Mouse (Mus musculus): ENCODE results near the gene Sstr4. TPM values are rescaled to one million over a fixed set of nuclear protein-coding genes. Genes with fewer than 3 reads are reported as not detected.

Gene Sstr4
- 1 to 10 TPM; 1.0 to 1.2 TPM for total RNA-seq (2021)

GRCm38 (mm10) chr2:148395131-148396051 lies at the start of gene Sstr4:
Sstr4 (plus strand) TSS chr2:148395344.
- intact Hi-C loops (cut with DNase I): loop anchor here (5.0 kb wide), 1 partner anchor 48 kb away; no protein-coding TSS in a partner anchor
- DNase-seq (ENCODE audit: low spot score): no peak

GRCm38 (mm10) chr2:148345373-148345772 lies 49.8 kb upstream of the Sstr4 start:
- DNase-seq (ENCODE audit: low spot score): no peak
- intact Hi-C loops (cut with DNase I): loop anchor here (5.0 kb wide), 1 partner anchor 52 kb away; the partner anchor contains the start of gene Sstr4

- intact Hi-C loops (cut with DNase I): loop anchor here (5.0 kb wide), 1 partner anchor 50 kb away; the partner anchor contains the start of gene Sstr4
- no peak for DNase-seq (ENCODE audit: low spot score)
Measured at GRCm38 (mm10) chr2:148346976-148347375, 48.2 kb upstream of the Sstr4 start.

- no peak for DNase-seq (ENCODE audit: low spot score)
- intact Hi-C loops (cut with DNase I): loop anchor here (5.0 kb wide), 1 partner anchor 48 kb away; the partner anchor contains the start of gene Sstr4
Measured at GRCm38 (mm10) chr2:148349509-148350307, 45.4 kb upstream of the Sstr4 start.

GRCm38 (mm10) chr2:148350460-148350859 lies 44.7 kb upstream of the Sstr4 start:
- intact Hi-C loops (cut with DNase I): no loop called here
- no peak for DNase-seq (ENCODE audit: low spot score)

GRCm38 (mm10) chr2:148352655-148353054 lies 42.5 kb upstream of the Sstr4 start:
- DNase-seq (ENCODE audit: low spot score): no peak

GRCm38 (mm10) chr2:148357145-148357544 lies 38.0 kb upstream of the Sstr4 start:
- intact Hi-C loops (cut with DNase I): no loop called here
- no peak for DNase-seq (ENCODE audit: low spot score)

More at GRCm38 (mm10) chr2:148352655-148353054, 42.5 kb upstream of the Sstr4 start:
- intact Hi-C loops (cut with DNase I): no loop called here

- DNase-seq (ENCODE audit: low spot score): no peak
- intact Hi-C loops (cut with DNase I): no loop called here
Measured at GRCm38 (mm10) chr2:148364536-148364935, 30.6 kb upstream of the Sstr4 start.

GRCm38 (mm10) chr2:148365227-148365626 lies 29.9 kb upstream of the Sstr4 start:
- DNase-seq (ENCODE audit: low spot score): no peak
- intact Hi-C loops (cut with DNase I): no loop called here

GRCm38 (mm10) chr2:148371743-148372630 lies 23.2 kb upstream of the Sstr4 start:
- DNase-seq (ENCODE audit: low spot score): no peak
- intact Hi-C loops (cut with DNase I): no loop called here

- DNase-seq (ENCODE audit: low spot score): no peak
- intact Hi-C loops (cut with DNase I): no loop called here
Measured at GRCm38 (mm10) chr2:148373602-148374071, 21.5 kb upstream of the Sstr4 start.

GRCm38 (mm10) chr2:148375326-148376150 lies 19.6 kb upstream of the Sstr4 start:
- intact Hi-C loops (cut with DNase I): no loop called here
- DNase-seq (ENCODE audit: low spot score): no peak

GRCm38 (mm10) chr2:148378817-148379342 lies 16.3 kb upstream of the Sstr4 start:
- no peak for DNase-seq (ENCODE audit: low spot score)
- intact Hi-C loops (cut with DNase I): no loop called here

GRCm38 (mm10) chr2:148379899-148380413 lies 15.2 kb upstream of the Sstr4 start:
- no peak for DNase-seq (ENCODE audit: low spot score)
- intact Hi-C loops (cut with DNase I): no loop called here

GRCm38 (mm10) chr2:148381076-148381475 lies 14.1 kb upstream of the Sstr4 start:
- intact Hi-C loops (cut with DNase I): no loop called here
- DNase-seq (ENCODE audit: low spot score): no peak

GRCm38 (mm10) chr2:148386476-148386875 lies 8.7 kb upstream of the Sstr4 start:
- intact Hi-C loops (cut with DNase I): no loop called here
- no peak for DNase-seq (ENCODE audit: low spot score)

- intact Hi-C loops (cut with DNase I): no loop called here
- DNase-seq (ENCODE audit: low spot score): no peak
Measured at GRCm38 (mm10) chr2:148386927-148387326, 8.2 kb upstream of the Sstr4 start.
